Mouse (Mus musculus): ENCODE measurements at regions not wholly inside any gene's neighbourhood (a gene's known extent, or its start where the extent isn't known, plus 50 kb on each side); places are given as distances from the start of the nearest gene placed in this dataset.

DNA sequence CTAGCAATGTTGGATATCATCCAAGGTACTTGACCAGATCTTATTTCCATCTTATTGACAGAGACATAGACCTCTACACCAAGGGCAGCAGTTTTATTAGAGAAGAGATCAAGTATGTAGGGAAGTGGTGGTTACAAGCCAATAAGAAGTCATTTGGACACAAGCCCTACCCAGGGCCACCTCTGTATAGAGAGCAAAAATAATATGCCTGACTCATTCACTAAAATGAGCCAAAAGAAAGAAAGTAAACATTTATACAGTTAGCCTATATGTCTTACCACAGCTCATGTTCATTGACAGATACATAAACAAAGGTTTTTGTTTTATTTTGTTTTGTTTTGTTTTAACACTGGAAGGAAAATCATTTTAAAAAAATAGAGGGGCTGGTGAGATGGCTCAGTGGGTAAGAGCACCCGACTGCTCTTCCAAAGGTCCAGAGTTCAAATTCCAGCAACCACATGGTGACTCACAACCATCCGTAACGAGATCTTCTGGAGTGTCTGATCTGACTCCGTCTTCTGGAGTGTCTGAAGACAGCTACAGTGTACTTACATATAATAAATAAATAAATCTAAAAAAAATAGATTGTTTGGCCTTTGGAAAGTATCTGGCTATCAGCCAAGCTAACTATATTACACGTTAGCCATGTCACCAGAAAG is 76.9 kb downstream of the Rlim start:
- TF ChIP-seq CTCF (IDR thresholded peaks at IDR 0.05; ENCODE audit: low read depth, low read length) (no peak), POLR2A (IDR thresholded peaks at IDR 0.05; ENCODE audit: insufficient read depth, low read length) (no peak), EP300 (IDR thresholded peaks at IDR 0.05; ENCODE audit: insufficient read depth, low read depth, low read length) (no peak)
- Histone ChIP-seq H3K4me1 (ENCODE audit: control insufficient read depth, insufficient read depth, low read length) (no peaks in the 10 kb centered on the region), H3K4me3 (ENCODE audit: low read depth, low read length) (no peak overlapping the region), H3K9ac (ENCODE audit: low read depth, poor library complexity, severe bottlenecking) (no peak overlapping the region), H3K27me3 (ENCODE audit: control insufficient read depth, insufficient read depth, low read length, poor library complexity, severe bottlenecking) (no peaks in the 10 kb centered on the region), H3K36me3 (ENCODE audit: control insufficient read depth, insufficient read depth, low read length, poor library complexity, severe bottlenecking) (no peaks in the 10 kb centered on the region), H3K27ac (ENCODE audit: insufficient read depth, low read length) (no peak overlapping the region), H3K9me3 (replicated peaks; ENCODE audit: control insufficient read depth, insufficient read depth, low read length, poor library complexity, severe bottlenecking) (no peaks in the 10 kb centered on the region)

GRCm38 (mm10) chrX:103879329-103879935 is 57.6 kb upstream of the Slc16a2 start:
- Histone ChIP-seq H3K27ac (ENCODE audit: insufficient read depth, low read length) (no peak overlapping the region), H3K4me3 (ENCODE audit: low read depth, low read length) (0 out of 2 replicates have a peak overlapping the region, but pooled peaks have one; percentile 6), H3K27me3 (ENCODE audit: control insufficient read depth, insufficient read depth, low read length, poor library complexity, severe bottlenecking) (no peaks in the 10 kb centered on the region; the same call in 1 of the 2 replicates), H3K4me1 (ENCODE audit: control insufficient read depth, insufficient read depth, low read length) (no peaks in the 10 kb centered on the region), H3K9ac (ENCODE audit: low read depth, poor library complexity, severe bottlenecking) (no peak overlapping the region), H3K36me3 (ENCODE audit: control insufficient read depth, insufficient read depth, low read length, poor library complexity, severe bottlenecking) (no peaks in the 10 kb centered on the region), H3K9me3 (replicated peaks; ENCODE audit: control insufficient read depth, insufficient read depth, low read length, poor library complexity, severe bottlenecking) (no peaks in the 10 kb centered on the region)
- TF ChIP-seq CTCF (IDR thresholded peaks at IDR 0.05; ENCODE audit: low read depth, low read length) (no peak), EP300 (IDR thresholded peaks at IDR 0.05; ENCODE audit: insufficient read depth, low read depth, low read length) (no peak), POLR2A (IDR thresholded peaks at IDR 0.05; ENCODE audit: insufficient read depth, low read length) (no peak)

All from ES-Bruce4 (cell line).